Mouse (Mus musculus): ENCODE data around the gene Catsperz. TPM values are rescaled to one million over a fixed set of nuclear protein-coding genes. Genes with fewer than 3 reads are reported as not detected.

The Catsperz gene
- polyA plus RNA-seq, 1 experiment from 2014 or later: 0.86 TPM

GRCm38 (mm10) chr19:6892512-6892911 is 32.7 kb downstream of the Catsperz start:
- no peaks in the 10 kb centered on the region for H3K36me3 ChIP-seq
- no peak overlapping the region for H3K27ac ChIP-seq
- no peak overlapping the region for H3K9ac ChIP-seq
- WGBS: 67% methylated on average over 4 of the region's 4 CpGs
- H3K4me3 ChIP-seq: no peak overlapping the region
- H3K4me2 ChIP-seq: no peak overlapping the region
- ATAC-seq (ENCODE audit: low FRiP score): no peak
- H3K9me3 ChIP-seq: 0 out of 2 replicates have a peak, but pooled peaks cover 8% of the 10 kb centered on the region
- H3K4me1 ChIP-seq (replicated peaks): no peaks in the 10 kb centered on the region
- H3K27me3 ChIP-seq: no peaks in the 10 kb centered on the region

DNA sequence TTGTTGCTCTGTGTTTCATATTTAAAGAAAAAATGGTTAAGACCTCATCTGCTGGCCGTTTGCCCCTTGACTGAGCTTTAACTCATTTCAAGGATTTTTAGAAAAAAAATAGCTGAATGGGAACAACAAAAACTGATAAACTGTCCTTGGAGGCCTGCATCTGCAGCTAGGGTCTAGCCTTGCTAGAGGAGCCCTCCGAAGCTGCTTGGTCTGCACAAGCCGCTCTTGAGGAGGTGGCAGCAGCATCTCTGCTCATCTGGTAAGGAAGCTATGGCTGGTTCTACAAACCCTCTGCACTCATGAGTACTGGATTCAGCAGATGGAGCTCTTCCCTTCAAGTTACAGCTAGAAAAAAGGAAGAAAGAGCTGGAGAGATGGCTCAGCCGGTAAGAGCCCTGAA is 47.2 kb downstream of the Catsperz start:
- Histone ChIP-seq H3K4me2 (no peak overlapping the region), H3K9ac (no peak overlapping the region), H3K36me3 (no peaks in the 10 kb centered on the region), H3K27ac (no peak overlapping the region), H3K27me3 (no peaks in the 10 kb centered on the region), H3K4me1 (replicated peaks) (no peaks in the 10 kb centered on the region), H3K9me3 (peaks cover 13% of the 10 kb centered on the region), H3K4me3 (no peak overlapping the region)
- 90% methylated on average over 4 of the region's 4 CpGs for WGBS
- no peak for ATAC-seq (ENCODE audit: low FRiP score)

DNA sequence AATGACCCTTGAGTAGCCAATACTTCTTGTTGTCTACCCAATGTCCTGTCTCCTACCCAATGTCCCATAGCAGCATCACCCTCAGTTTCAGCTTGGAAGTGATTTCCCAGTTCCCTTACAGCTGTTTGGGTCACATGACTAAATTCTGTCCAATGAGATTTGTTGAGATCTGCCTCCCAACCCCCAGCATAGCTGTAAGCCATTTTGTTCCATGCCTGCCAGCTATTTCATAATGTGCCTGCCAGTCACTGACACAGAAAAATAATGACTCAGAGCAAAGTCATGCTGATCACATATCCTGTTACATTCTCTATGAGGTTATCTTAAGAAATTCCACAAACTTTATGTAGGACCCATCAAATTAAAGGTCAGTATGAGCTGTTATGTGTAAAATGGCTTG is 48.4 kb downstream of the Catsperz start:
- Histone ChIP-seq H3K4me1 (replicated peaks) (no peaks in the 10 kb centered on the region), H3K27ac (no peak overlapping the region), H3K4me2 (no peak overlapping the region), H3K9ac (no peak overlapping the region), H3K9me3 (peaks cover 13% of the 10 kb centered on the region), H3K4me3 (no peak overlapping the region), H3K27me3 (no peaks in the 10 kb centered on the region), H3K36me3 (no peaks in the 10 kb centered on the region)
- no peak for ATAC-seq (ENCODE audit: low FRiP score)

- Histone ChIP-seq H3K36me3 (no peaks in the 10 kb centered on the region), H3K4me3 (no peak overlapping the region), H3K4me2 (no peak overlapping the region), H3K27ac (no peak overlapping the region), H3K4me1 (replicated peaks) (no peaks in the 10 kb centered on the region), H3K9ac (no peak overlapping the region), H3K9me3 (peaks cover 8% of the 10 kb centered on the region), H3K27me3 (no peaks in the 10 kb centered on the region)
- ATAC-seq (ENCODE audit: low FRiP score): no peak
- WGBS: 88% methylated on average over 6 of the region's 6 CpGs
Measured at GRCm38 (mm10) chr19:6875834-6876233, 49.3 kb downstream of the Catsperz start.

- no peak overlapping the region for H3K4me3 ChIP-seq
- no peak overlapping the region for H3K27ac ChIP-seq
- WGBS: 88% methylated on average over 1 of the region's 1 CpGs
- H3K36me3 ChIP-seq: no peaks in the 10 kb centered on the region
- ATAC-seq (ENCODE audit: low FRiP score): no peak
- H3K9ac ChIP-seq: no peak overlapping the region
- H3K9me3 ChIP-seq: no peaks in the 10 kb centered on the region; the same call in 1 of the 2 replicates
- H3K4me2 ChIP-seq: no peak overlapping the region
- H3K4me1 ChIP-seq (replicated peaks): no peaks in the 10 kb centered on the region
- H3K27me3 ChIP-seq: no peaks in the 10 kb centered on the region
Measured at GRCm38 (mm10) chr19:6874257-6874656, 50.9 kb downstream of the Catsperz start.

GRCm38 (mm10) chr19:6872701-6873100 is 52.5 kb downstream of the Catsperz start:
- H3K36me3 ChIP-seq: no peaks in the 10 kb centered on the region
- 75% methylated on average over 3 of the region's 3 CpGs for WGBS

More at GRCm38 (mm10) chr19:6872701-6873100, 52.5 kb downstream of the Catsperz start:
- Histone ChIP-seq H3K9me3 (no peaks in the 10 kb centered on the region; the same call in 1 of the 2 replicates), H3K4me2 (no peak overlapping the region), H3K27ac (no peak overlapping the region), H3K4me1 (replicated peaks) (no peaks in the 10 kb centered on the region), H3K4me3 (no peak overlapping the region), H3K9ac (no peak overlapping the region), H3K27me3 (no peaks in the 10 kb centered on the region)
- no peak for ATAC-seq (ENCODE audit: low FRiP score)

Small RNA genes within 50 kb of the gene (microRNA-seq; reads per million reads assigned to microRNA genes)
- 3.0 reads per million, percentile 7 among the genes with 10 or more reads in this experiment for gene Mir6990

Other genes starting within 250 kb of the Catsperz start
- gene Rps6ka4, start 84.7 kb downstream of the Catsperz start, polyA plus RNA-seq (2015; fragmentation: Nextera tagmentation; extraction: Ambion mirVana): 7.0 and 7.3 TPM in 2 replicates
- gene Ccdc88b, start 67.2 kb downstream of the Catsperz start, polyA plus RNA-seq (2015; fragmentation: Nextera tagmentation; extraction: Ambion mirVana): 1.0 and 1.1 TPM in 2 replicates
- 115 and 121 TPM in 2 replicates for gene Trmt112, start 15.7 kb downstream of the Catsperz start, polyA plus RNA-seq (2015; fragmentation: Nextera tagmentation; extraction: Ambion mirVana)
- 274 and 284 TPM in 2 replicates for gene Prdx5, start 15.3 kb downstream of the Catsperz start, polyA plus RNA-seq (2015; fragmentation: Nextera tagmentation; extraction: Ambion mirVana)
- 15.8 and 16.6 TPM in 2 replicates for gene Esrra, start 3.6 kb downstream of the Catsperz start, polyA plus RNA-seq (2015; fragmentation: Nextera tagmentation; extraction: Ambion mirVana)
- 1.7 and 2.2 TPM in 2 replicates for gene Kcnk4, start 9.1 kb upstream of the Catsperz start, polyA plus RNA-seq (2015; fragmentation: Nextera tagmentation; extraction: Ambion mirVana)
- gene Bad, start 16.5 kb upstream of the Catsperz start, polyA plus RNA-seq (2015; fragmentation: Nextera tagmentation; extraction: Ambion mirVana): 83.1 and 86.9 TPM in 2 replicates
- 53.1 and 54.7 TPM in 2 replicates for gene Gpr137, start 17.1 kb upstream of the Catsperz start, polyA plus RNA-seq (2015; fragmentation: Nextera tagmentation; extraction: Ambion mirVana)
- gene Ppp1r14b, start 49.6 kb upstream of the Catsperz start, polyA plus RNA-seq (2015; fragmentation: Nextera tagmentation; extraction: Ambion mirVana): 114 and 143 TPM in 2 replicates
- gene Plcb3, start 51.1 kb upstream of the Catsperz start, polyA plus RNA-seq (2015; fragmentation: Nextera tagmentation; extraction: Ambion mirVana): 11.5 and 11.7 TPM in 2 replicates
- gene Fkbp2, start 55.1 kb upstream of the Catsperz start, polyA plus RNA-seq (2015; fragmentation: Nextera tagmentation; extraction: Ambion mirVana): 108 and 109 TPM in 2 replicates
- gene Vegfb, start 62.3 kb upstream of the Catsperz start, polyA plus RNA-seq (2015; fragmentation: Nextera tagmentation; extraction: Ambion mirVana): 33.5 and 34.9 TPM in 2 replicates
- 24.2 and 25.9 TPM in 2 replicates for gene Dnajc4, start 67.2 kb upstream of the Catsperz start, polyA plus RNA-seq (2015; fragmentation: Nextera tagmentation; extraction: Ambion mirVana)
- gene Nudt22, start 70.7 kb upstream of the Catsperz start, polyA plus RNA-seq (2015; fragmentation: Nextera tagmentation; extraction: Ambion mirVana): 18.6 and 23.8 TPM in 2 replicates
- gene Trpt1, start 70.8 kb upstream of the Catsperz start, polyA plus RNA-seq (2015; fragmentation: Nextera tagmentation; extraction: Ambion mirVana): 16.6 and 18.0 TPM in 2 replicates
- gene Fermt3, start 94.1 kb upstream of the Catsperz start, polyA plus RNA-seq (2015; fragmentation: Nextera tagmentation; extraction: Ambion mirVana): 4.4 and 5.6 TPM in 2 replicates
- gene Stip1, start 114.6 kb upstream of the Catsperz start, polyA plus RNA-seq (2015; fragmentation: Nextera tagmentation; extraction: Ambion mirVana): 233 and 239 TPM in 2 replicates
- gene Macrod1, start 131.4 kb upstream of the Catsperz start, polyA plus RNA-seq (2015; fragmentation: Nextera tagmentation; extraction: Ambion mirVana): 4.2 and 5.3 TPM in 2 replicates
- gene Flrt1, start 180.3 kb upstream of the Catsperz start, polyA plus RNA-seq (2015; fragmentation: Nextera tagmentation; extraction: Ambion mirVana): 7.1 and 8.1 TPM in 2 replicates